Mouse (Mus musculus) hindbrain, embryonic 14.5 days (tissue): ENCODE results near the gene Rbak. TPM values are rescaled to one million over a fixed set of nuclear protein-coding genes. Genes with fewer than 3 reads are reported as not detected.
"Not testable (repeated sequence)": the region's sequence is repeated elsewhere in the genome, so short reads cannot be mapped to it uniquely, and the experiment has no call there.

Experiments used
- ATAC-seq: fragments of 200-750 bp; cut with Nextera tagmentation; 2 replicates; pipeline ENCODE4 v1.8.0; 2017; ENCODE audit warnings: moderate number of reproducible peaks, mild to moderate bottlenecking, moderate TSS enrichment, moderate library complexity; ENCODE audit not compliant: low FRiP score
- DNase-seq: peaks from one replicate; pipeline ENCODE4 v3.0.0-alpha.2; 2015; ENCODE audit warnings: low spot score
- H3K27ac ChIP-seq: fragments of 300-500 bp; sonication (generic); 2 replicates; pipeline ENCODE4 v1.5.1; 2014; ENCODE audit warnings: mild to moderate bottlenecking, moderate library complexity
- H3K27me3 ChIP-seq: fragments of 300-500 bp; sonication (generic); 2 replicates; pipeline ENCODE4 v1.6.1; 2014; ENCODE audit warnings: mild to moderate bottlenecking, low read length, mixed read lengths; ENCODE audit not compliant: control insufficient read depth, insufficient read depth
- H3K36me3 ChIP-seq: fragments of 300-500 bp; sonication (generic); replicated peaks from 2 replicates; pipeline ENCODE4 v1.6.1; 2014; ENCODE audit not compliant: control insufficient read depth, insufficient read depth
- H3K4me1 ChIP-seq: fragments of 300-500 bp; sonication (generic); replicated peaks from 2 replicates; pipeline ENCODE4 v1.6.1; 2014; ENCODE audit warnings: antibody characterized with exemption, low read length, mixed read lengths; ENCODE audit not compliant: control insufficient read depth, insufficient read depth
- H3K4me2 ChIP-seq: fragments of 300-500 bp; sonication (generic); replicated peaks from 2 replicates; pipeline ENCODE4 v1.6.1; 2014; ENCODE audit warnings: mild to moderate bottlenecking, moderate library complexity
- H3K4me3 ChIP-seq: fragments of 300-500 bp; sonication (generic); replicated peaks from 2 replicates; pipeline ENCODE4 v1.5.1; 2014; ENCODE audit warnings: mild to moderate bottlenecking, low read length
- H3K9ac ChIP-seq: fragments of 300-500 bp; sonication (generic); 2 replicates; pipeline ENCODE4 v1.6.1; 2014
- H3K9me3 ChIP-seq: fragments of 300-500 bp; sonication (generic); 2 replicates; pipeline ENCODE4 v1.6.1; 2016; ENCODE audit warnings: low read length; ENCODE audit not compliant: control insufficient read depth
- WGBS: fragments of 180-500 bp; shearing (Covaris S2); extraction: QIAGEN DNeasy Blood & Tissue Kit; methylation state at CpG from one replicate; pipeline ENCODE4 v1.1.7; 2014; 5-methylcytosine and 5-hydroxymethylcytosine counted together
- polyA plus RNA-seq: library from polyadenylated mRNA; unstranded; fragments of >200 nt; fragmentation: Nextera tagmentation; extraction: Ambion mirVana; gene quantifications from 2 replicates; pipeline ENCODE4 v1.2.1, GENCODE M21; 2014

Rbak gene
- polyA plus RNA-seq, 1 experiment from 2014 or later = 13.9 TPM

GRCm38 (mm10) chr5:143149536-143149935, 31.0 kb downstream of the Rbak start:
- no peaks in the 10 kb centered on the region for H3K27me3 ChIP-seq
- no peak overlapping the region for H3K9ac ChIP-seq
- DNase-seq (no peak), ATAC-seq (no peak)
- H3K4me1 ChIP-seq = no peaks in the 10 kb centered on the region
- no peak overlapping the region for H3K4me2 ChIP-seq
- no peaks in the 10 kb centered on the region for H3K36me3 ChIP-seq
- no peak overlapping the region for H3K4me3 ChIP-seq
- no peak overlapping the region for H3K27ac ChIP-seq
- WGBS = 82% methylated on average over 2 of the region's 2 CpGs
- no peaks in the 10 kb centered on the region for H3K9me3 ChIP-seq

- H3K4me3 ChIP-seq = no peak overlapping the region
- ATAC-seq (no peak), DNase-seq (no peak)
- H3K4me1 ChIP-seq = no peaks in the 10 kb centered on the region
- H3K27me3 ChIP-seq = no peaks in the 10 kb centered on the region
- H3K4me2 ChIP-seq = no peak overlapping the region
- WGBS = 91% methylated on average over 5 of the region's 5 CpGs
- H3K9ac ChIP-seq = no peak overlapping the region
- no peak overlapping the region for H3K27ac ChIP-seq
- no peaks in the 10 kb centered on the region for H3K9me3 ChIP-seq
- no peaks in the 10 kb centered on the region for H3K36me3 ChIP-seq
These were observed 31.9 kb downstream of the Rbak start for GRCm38 (mm10) chr5:143148661-143149060.

GRCm38 (mm10) chr5:143147481-143147880, 33.1 kb downstream of the Rbak start, which contains the start of gene Olfr718-ps1:
Olfr718-ps1 (minus strand) TSS chr5:143147581.
- no peaks in the 10 kb centered on the region for H3K4me1 ChIP-seq
- no peak for ATAC-seq
- WGBS = 75% methylated on average over 3 of the region's 3 CpGs

GRCm38 (mm10) chr5:143137580-143137979, 43.0 kb downstream of the Rbak start:
- ATAC-seq = no peak
- WGBS = 90% methylated on average over 13 of the region's 13 CpGs

More at GRCm38 (mm10) chr5:143147481-143147880, 33.1 kb downstream of the Rbak start, which contains the start of gene Olfr718-ps1:
- Histone ChIP-seq H3K4me3 (no peak within 1 kb of the TSS), H3K27ac (no peak within 1 kb of the TSS), H3K9me3 (no peaks in the 10 kb centered on the region), H3K4me2 (no peak within 1 kb of the TSS), H3K36me3 (no peaks in the 10 kb centered on the region), H3K27me3 (no peaks in the 10 kb centered on the region), H3K9ac (no peak within 1 kb of the TSS)
- no peak for DNase-seq

DNA sequence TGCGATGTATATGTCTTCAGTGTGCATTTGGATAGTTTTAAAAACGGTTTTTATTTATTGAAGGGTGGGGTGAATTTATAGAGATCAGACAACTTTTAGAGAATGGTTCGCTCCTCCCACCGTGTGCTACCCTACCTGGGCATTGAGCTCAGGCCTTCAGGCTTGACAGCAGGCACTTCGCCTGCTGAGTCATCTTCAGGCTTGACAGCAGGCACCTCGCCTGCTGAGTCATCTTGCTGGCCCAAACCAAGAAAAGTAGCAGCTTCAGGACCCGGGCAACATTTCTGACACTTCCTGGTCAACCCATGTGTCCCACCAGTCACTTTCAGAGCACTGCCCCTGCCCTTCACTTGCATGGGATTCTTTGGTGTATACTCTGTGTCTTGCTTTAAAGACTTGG, 45.5 kb downstream of the Rbak start:
- ATAC-seq (no peak), DNase-seq (no peak)
- H3K4me1 ChIP-seq = no peaks in the 10 kb centered on the region
- no peak overlapping the region for H3K4me2 ChIP-seq
- H3K4me3 ChIP-seq = no peak overlapping the region
- no peak overlapping the region for H3K9ac ChIP-seq
- WGBS = 92% methylated on average over 7 of the region's 7 CpGs
- no peaks in the 10 kb centered on the region for H3K27me3 ChIP-seq
- H3K36me3 ChIP-seq = no peaks in the 10 kb centered on the region
- no peak overlapping the region for H3K27ac ChIP-seq
- no peaks in the 10 kb centered on the region for H3K9me3 ChIP-seq

More at GRCm38 (mm10) chr5:143137580-143137979, 43.0 kb downstream of the Rbak start:
- Histone ChIP-seq H3K27ac (no peak overlapping the region), H3K9me3 (no peaks in the 10 kb centered on the region), H3K27me3 (no peaks in the 10 kb centered on the region), H3K9ac (no peak overlapping the region), H3K4me2 (no peak overlapping the region), H3K36me3 (no peaks in the 10 kb centered on the region), H3K4me3 (no peak overlapping the region), H3K4me1 (no peaks in the 10 kb centered on the region)
- DNase-seq = no peak

- not testable (repeated sequence) for H3K27ac ChIP-seq, H3K27me3 ChIP-seq, H3K4me1 ChIP-seq, H3K4me2 ChIP-seq, H3K36me3 ChIP-seq, ATAC-seq, H3K9me3 ChIP-seq, H3K4me3 ChIP-seq, H3K9ac ChIP-seq, DNase-seq
- 80% methylated on average over 3 of the region's 6 CpGs for WGBS
These were observed 46.2 kb downstream of the Rbak start for GRCm38 (mm10) chr5:143134216-143135010.

DNA sequence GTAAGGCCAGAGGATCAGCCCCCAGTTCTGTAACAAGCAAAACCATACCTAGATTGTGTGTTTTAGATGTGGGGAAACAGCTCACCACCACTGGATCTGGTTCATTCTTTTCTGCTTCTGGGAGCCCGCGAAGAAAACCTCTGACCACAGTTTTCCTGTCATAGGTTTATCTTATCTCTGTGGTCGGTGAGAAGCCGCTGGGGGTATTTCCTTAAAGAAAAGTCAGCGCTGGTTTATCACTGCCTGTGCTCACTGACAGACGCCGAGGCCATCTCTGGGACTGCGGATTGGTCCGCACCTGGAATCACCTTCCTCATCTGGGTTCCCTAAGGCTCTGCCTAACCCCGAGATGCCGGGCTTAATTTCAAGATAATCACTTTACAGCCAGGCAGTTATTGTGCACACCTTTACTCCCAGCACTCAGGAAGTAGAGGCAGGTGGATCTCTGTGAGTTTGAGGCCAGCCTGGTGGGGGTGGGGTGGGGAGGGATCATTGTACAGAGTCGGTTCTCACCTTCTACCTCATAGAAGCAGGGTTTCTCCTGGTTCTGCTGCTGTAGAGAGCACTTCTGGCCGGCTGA, 47.5 kb downstream of the Rbak start:
- Histone ChIP-seq H3K4me3 (no peak overlapping the region), H3K9me3 (peaks cover 12% of the 10 kb centered on the region), H3K27ac (no peak overlapping the region), H3K9ac (no peak overlapping the region), H3K27me3 (no peaks in the 10 kb centered on the region), H3K4me2 (no peak overlapping the region), H3K4me1 (no peaks in the 10 kb centered on the region), H3K36me3 (no peaks in the 10 kb centered on the region)
- 80% methylated on average over 13 of the region's 13 CpGs for WGBS
- ATAC-seq (no peak), DNase-seq (no peak)

DNA sequence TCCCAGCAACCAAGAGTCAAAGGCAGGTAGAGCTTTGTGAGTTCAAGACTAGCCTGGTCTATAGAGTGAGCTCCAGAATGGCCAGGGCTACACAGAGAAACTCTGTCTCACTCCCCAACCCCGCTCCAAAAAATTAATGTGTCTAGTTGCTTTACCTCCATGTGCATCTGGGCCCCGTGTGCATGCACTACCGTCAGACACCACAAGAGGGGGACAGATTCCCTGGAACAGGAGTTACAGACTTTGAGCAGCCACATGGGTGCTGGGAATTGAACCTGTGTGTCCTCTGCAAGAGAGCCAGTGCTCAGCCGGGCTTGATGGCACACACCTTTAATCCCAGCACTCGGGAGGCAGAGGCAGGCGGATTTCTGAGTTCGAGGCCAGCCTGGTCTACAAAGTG, 50.2 kb downstream of the Rbak start:
- Histone ChIP-seq H3K9ac (no peak overlapping the region), H3K27me3 (no peaks in the 10 kb centered on the region), H3K4me1 (0 out of 2 replicates have a peak, but pooled peaks cover 5% of the 10 kb centered on the region), H3K27ac (no peak overlapping the region), H3K36me3 (no peaks in the 10 kb centered on the region), H3K9me3 (peaks cover 12% of the 10 kb centered on the region), H3K4me3 (no peak overlapping the region), H3K4me2 (no peak overlapping the region)
- WGBS = 91% methylated on average over 7 of the region's 7 CpGs
- no peak for ATAC-seq
- no peak for DNase-seq

DNA sequence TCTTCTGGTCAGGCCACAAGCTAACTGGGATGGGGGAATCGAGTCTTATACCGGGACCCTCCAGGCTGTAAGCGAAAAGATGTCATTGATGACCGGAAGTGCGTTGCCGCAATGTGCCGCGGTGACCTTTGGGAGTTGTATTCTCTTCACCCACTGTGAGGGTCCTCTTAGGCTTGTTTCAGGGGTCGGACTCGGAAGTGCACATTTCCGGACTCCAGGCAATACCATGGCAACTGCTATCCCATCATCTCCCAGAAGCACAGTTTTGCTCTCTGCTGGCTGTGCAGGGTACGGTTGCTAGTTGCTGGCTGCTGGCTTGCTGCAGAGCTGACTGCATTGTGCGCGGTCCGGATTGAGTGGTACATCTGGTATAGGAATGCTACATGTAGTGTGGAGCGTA, 51.5 kb downstream of the Rbak start:
- Histone ChIP-seq H3K4me1 (0 out of 2 replicates have a peak, but pooled peaks cover 8% of the 10 kb centered on the region), H3K4me2 (no peak overlapping the region), H3K36me3 (no peaks in the 10 kb centered on the region), H3K9ac (no peak overlapping the region), H3K9me3 (peaks cover 12% of the 10 kb centered on the region), H3K27ac (no peak overlapping the region), H3K27me3 (no peaks in the 10 kb centered on the region), H3K4me3 (no peak overlapping the region)
- WGBS = 92% methylated on average over 16 of the region's 16 CpGs
- ATAC-seq (no peak), DNase-seq (no peak)
